Comparison of ENCODE assay signal across 23 mouse cellular contexts in the genomic region with DNA sequence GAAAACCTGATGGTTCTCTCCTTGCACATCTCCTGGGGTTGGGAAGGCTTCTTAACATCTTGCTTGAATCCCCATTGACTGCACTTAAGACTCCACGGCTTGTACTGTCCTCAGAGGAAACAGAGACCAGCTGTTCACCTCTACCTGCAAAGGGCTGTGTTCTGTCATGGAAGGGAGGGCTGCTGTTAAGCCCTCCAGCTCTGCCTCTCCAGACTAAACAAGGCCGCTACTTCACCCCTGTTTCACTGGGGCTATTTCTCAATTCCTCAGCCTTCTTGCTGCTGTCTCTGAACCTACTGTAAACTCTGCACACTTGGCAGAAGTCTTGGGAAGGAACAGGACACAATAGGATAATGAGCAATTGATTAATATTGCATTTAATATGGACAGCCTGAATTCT.
DNase-seq lines count a peak whose midpoint lies in the region; ATAC-seq and TF ChIP-seq lines count a peak whose summit lies in the region.
"Had no signal": no experiment of that assay in that cellular context is flagged by ENCODE, and none has a peak within 500 bp of the region (broad histone marks: within the 10 kb centered on the region; RNA-seq: fewer than 3 reads in every experiment).

No protein-coding gene starts in this region.

- H3K27me3 ChIP-seq in kidney, embryonic 14.5 days (ENCODE audit: control insufficient read depth, insufficient read depth, low read length), result no peaks in the 10 kb centered on the region
- H3K27me3 ChIP-seq: heart, embryonic 15.5 days had no signal

- no peak for ATAC-seq in kidney, embryonic 14.5 days (ENCODE audit: low FRiP score, low TSS enrichment)
- ATAC-seq: liver, postnatal 0 days; midbrain, embryonic 16.5 days had no signal

- no peak overlapping the region for H3K9ac ChIP-seq in kidney, embryonic 14.5 days (ENCODE audit: low read depth, low read length)
- H3K9ac ChIP-seq: embryonic facial prominence, embryonic 13.5 days; heart, embryonic 15.5 days; liver, postnatal 0 days; neural tube, embryonic 15.5 days had no signal

- H3K4me2 ChIP-seq in kidney, embryonic 14.5 days (replicated peaks; ENCODE audit: low read depth, low read length), result no peak overlapping the region
- H3K4me2 ChIP-seq: embryonic facial prominence, embryonic 13.5 days; heart, embryonic 15.5 days; neural tube, embryonic 15.5 days had no signal

- H3K27ac ChIP-seq in kidney, embryonic 14.5 days (ENCODE audit: low read depth, low read length), result peak overlapping the region; percentile 10; the same call in 1 of the 2 replicates
- H3K27ac ChIP-seq in embryonic fibroblast, embryonic 13.5 days (ENCODE audit: insufficient read depth, low read length), result peak overlapping the region; percentile 31; the same call in 1 of the 2 replicates
- H3K27ac ChIP-seq: embryonic facial prominence, embryonic 13.5 days; forebrain, embryonic 10.5 days; heart, embryonic 15.5 days; left cerebral cortex, adult 2 months; neural tube, embryonic 15.5 days had no signal

- TF ChIP-seq POLR2A in embryonic fibroblast, embryonic 13.5 days (IDR thresholded peaks at IDR 0.05; ENCODE audit: low read depth, low read length), result no peak

- no peak for TF ChIP-seq CTCF in embryonic fibroblast, embryonic 13.5 days (IDR thresholded peaks at IDR 0.05; ENCODE audit: borderline replicate concordance, insufficient read depth, low read length)

- 29% methylated on average over 2 of the region's 2 CpGs for WGBS in kidney, embryonic 14.5 days

- no peak overlapping the region for H3K4me3 ChIP-seq in kidney, embryonic 14.5 days (ENCODE audit: low read length)
- H3K4me3 ChIP-seq in embryonic fibroblast, embryonic 13.5 days (ENCODE audit: insufficient read depth, low read length), result no peak overlapping the region
- H3K4me3 ChIP-seq: embryonic facial prominence, embryonic 13.5 days; forebrain, embryonic 10.5 days; heart, embryonic 15.5 days; left cerebral cortex, adult 2 months; neural tube, embryonic 15.5 days had no signal

- no peaks in the 10 kb centered on the region for H3K9me3 ChIP-seq in kidney, embryonic 14.5 days (ENCODE audit: control insufficient read depth, low read length)
- H3K9me3 ChIP-seq: embryonic facial prominence, embryonic 13.5 days; forebrain, embryonic 10.5 days; heart, embryonic 15.5 days; neural tube, embryonic 15.5 days had no signal

- no peak for DNase-seq in kidney, postnatal 14 days
- peak; percentile 8 for DNase-seq in urinary bladder, postnatal 14 days (ENCODE audit: low spot score)
- no peak for DNase-seq in urinary bladder, postnatal 25 days (ENCODE audit: low spot score)
- DNase-seq in retina, embryonic 14.5 days (ENCODE audit: low spot score), result no peak
- DNase-seq in adrenal gland, postnatal 4 days (ENCODE audit: low spot score in 2 of 2), result no peak
- DNase-seq: adrenal gland, adult 2 months; cerebellum, postnatal 14 days; gastrocnemius, postnatal 10 days; heart, adult 11 months; kidney, postnatal 25 days; layer of hippocampus, adult 9-11 months; left cerebral cortex, postnatal 4 days; liver, postnatal 0 days; lung, postnatal 4 days; thymus, postnatal 25 days had no signal

- H3K36me3 ChIP-seq in kidney, embryonic 14.5 days (ENCODE audit: control insufficient read depth, insufficient read depth, low read length), result no peaks in the 10 kb centered on the region
- H3K36me3 ChIP-seq: embryonic facial prominence, embryonic 13.5 days; forebrain, embryonic 10.5 days; heart, embryonic 15.5 days; neural tube, embryonic 15.5 days had no signal

- peaks cover 17% of the 10 kb centered on the region for H3K4me1 ChIP-seq in kidney, embryonic 14.5 days (ENCODE audit: control insufficient read depth, insufficient read depth, low read length)
- H3K4me1 ChIP-seq in embryonic fibroblast, embryonic 13.5 days (ENCODE audit: control insufficient read depth, insufficient read depth, low read length), result no peaks in the 10 kb centered on the region
